Mouse (Mus musculus): Measurements from ENCODE around the gene Aldh1l1. TPM values are rescaled to one million over a fixed set of nuclear protein-coding genes. Genes with fewer than 3 reads are reported as not detected.

The Aldh1l1 gene
- polyA plus RNA-seq, 2 experiments: 1.5 to 2.1 TPM

GRCm38 (mm10) chr6:90575261-90575715 is 89.1 kb downstream of the Aldh1l1 start:
- H3K4me2 ChIP-seq (replicated peaks; ENCODE audit: low read depth, low read length, severe bottlenecking): no peak overlapping the region
- no peak for TF ChIP-seq POLR2A (IDR thresholded peaks at IDR 0.05; ENCODE audit: borderline replicate concordance, extremely low read depth, insufficient read depth, insufficient read length)
- no peak overlapping the region for H3K9ac ChIP-seq (ENCODE audit: low read depth, low read length, severe bottlenecking)
- H3K4me1 ChIP-seq (ENCODE audit: control insufficient read depth, insufficient read depth, low read length): peaks cover 3% of the 10 kb centered on the region; the same call in 1 of the 2 replicates
- no peak overlapping the region for H3K27ac ChIP-seq (replicated peaks; ENCODE audit: low read depth, low read length)
- WGBS: 43% methylated on average over 3 of the region's 3 CpGs
- peak; percentile 45; the same call in 1 of the 2 replicates for ATAC-seq (ENCODE audit: low FRiP score, low read depth)
- DNase-seq (ENCODE audit: low spot score): peak; percentile 77
- no peaks in the 10 kb centered on the region for H3K27me3 ChIP-seq (ENCODE audit: control insufficient read depth, insufficient read depth, low read length)
- H3K36me3 ChIP-seq (ENCODE audit: control insufficient read depth, insufficient read depth, low read length): no peaks in the 10 kb centered on the region
- no peaks in the 10 kb centered on the region for H3K9me3 ChIP-seq (ENCODE audit: control insufficient read depth, low read length)
- H3K4me3 ChIP-seq (replicated peaks; ENCODE audit: low read length): no peak overlapping the region

DNA sequence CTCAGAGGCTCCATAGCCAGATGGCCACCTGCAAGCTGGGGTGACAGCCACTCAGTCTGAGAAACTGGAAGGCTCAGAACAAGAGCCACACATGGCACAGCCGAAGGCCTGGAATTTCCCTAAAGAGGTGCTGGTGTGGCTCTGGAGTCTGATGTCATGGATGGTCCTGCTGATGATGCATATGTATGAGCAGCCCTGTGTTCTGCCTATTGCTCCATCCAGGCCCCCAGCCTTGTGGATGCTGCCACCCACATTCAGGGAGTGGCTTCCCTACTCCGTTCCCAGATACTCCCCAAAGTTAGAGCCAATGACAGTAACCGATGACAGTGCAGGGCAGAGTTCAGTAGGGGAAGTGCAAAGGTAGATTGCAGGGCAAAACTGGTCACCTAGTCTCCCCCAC is 91.9 kb downstream of the Aldh1l1 start:
- WGBS: 39% methylated on average over 3 of the region's 3 CpGs
- Histone ChIP-seq H3K36me3 (ENCODE audit: control insufficient read depth, insufficient read depth, low read length) (no peaks in the 10 kb centered on the region), H3K9ac (ENCODE audit: low read depth, low read length, severe bottlenecking) (no peak overlapping the region), H3K4me3 (replicated peaks; ENCODE audit: low read length) (no peak overlapping the region), H3K27ac (replicated peaks; ENCODE audit: low read depth, low read length) (no peak overlapping the region), H3K27me3 (ENCODE audit: control insufficient read depth, insufficient read depth, low read length) (no peaks in the 10 kb centered on the region), H3K4me1 (ENCODE audit: control insufficient read depth, insufficient read depth, low read length) (no peaks in the 10 kb centered on the region), H3K9me3 (ENCODE audit: control insufficient read depth, low read length) (no peaks in the 10 kb centered on the region), H3K4me2 (replicated peaks; ENCODE audit: low read depth, low read length, severe bottlenecking) (no peak overlapping the region)
- DNase-seq (ENCODE audit: low spot score) (no peak), ATAC-seq (ENCODE audit: low FRiP score, low read depth) (no peak)
- no peak for TF ChIP-seq POLR2A (IDR thresholded peaks at IDR 0.05; ENCODE audit: borderline replicate concordance, extremely low read depth, insufficient read depth, insufficient read length)

GRCm38 (mm10) chr6:90582331-90582730 is 96.1 kb downstream of the Aldh1l1 start:
- Histone ChIP-seq H3K9ac (ENCODE audit: low read depth, low read length, severe bottlenecking) (no peak overlapping the region), H3K4me1 (ENCODE audit: control insufficient read depth, insufficient read depth, low read length) (no peaks in the 10 kb centered on the region), H3K27me3 (ENCODE audit: control insufficient read depth, insufficient read depth, low read length) (no peaks in the 10 kb centered on the region), H3K9me3 (ENCODE audit: control insufficient read depth, low read length) (no peaks in the 10 kb centered on the region), H3K27ac (replicated peaks; ENCODE audit: low read depth, low read length) (no peak overlapping the region), H3K4me2 (replicated peaks; ENCODE audit: low read depth, low read length, severe bottlenecking) (no peak overlapping the region), H3K36me3 (ENCODE audit: control insufficient read depth, insufficient read depth, low read length) (no peaks in the 10 kb centered on the region), H3K4me3 (replicated peaks; ENCODE audit: low read length) (no peak overlapping the region)
- ATAC-seq (ENCODE audit: low FRiP score, low read depth) (no peak), DNase-seq (ENCODE audit: low spot score) (no peak)
- WGBS: 79% methylated on average over 2 of the region's 2 CpGs
- TF ChIP-seq POLR2A (IDR thresholded peaks at IDR 0.05; ENCODE audit: borderline replicate concordance, extremely low read depth, insufficient read depth, insufficient read length): no peak

DNA sequence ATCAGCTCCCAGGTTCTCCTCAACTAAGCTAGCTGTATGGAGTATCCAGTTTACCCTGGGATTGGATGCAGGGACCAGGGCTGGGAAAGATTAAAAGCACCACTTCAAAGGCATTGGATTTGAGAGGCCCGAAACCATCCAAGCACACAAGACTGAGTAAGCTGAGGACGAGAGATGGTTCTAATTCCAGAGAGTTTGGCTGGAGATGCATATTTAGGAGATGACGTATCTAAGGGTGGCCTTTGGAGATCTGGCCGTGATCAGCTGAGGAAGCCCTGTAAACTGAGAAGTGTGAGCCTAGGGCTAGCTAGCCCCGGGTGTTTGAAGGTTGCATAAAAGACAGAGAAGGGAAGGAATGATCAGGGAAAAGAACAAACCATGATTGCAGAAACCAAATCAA is 101.9 kb downstream of the Aldh1l1 start:
- Histone ChIP-seq H3K27ac (replicated peaks; ENCODE audit: low read depth, low read length) (no peak overlapping the region), H3K9me3 (ENCODE audit: control insufficient read depth, low read length) (no peaks in the 10 kb centered on the region), H3K4me2 (replicated peaks; ENCODE audit: low read depth, low read length, severe bottlenecking) (no peak overlapping the region), H3K4me1 (ENCODE audit: control insufficient read depth, insufficient read depth, low read length) (no peaks in the 10 kb centered on the region), H3K4me3 (replicated peaks; ENCODE audit: low read length) (no peak overlapping the region), H3K36me3 (ENCODE audit: control insufficient read depth, insufficient read depth, low read length) (no peaks in the 10 kb centered on the region), H3K27me3 (ENCODE audit: control insufficient read depth, insufficient read depth, low read length) (no peaks in the 10 kb centered on the region), H3K9ac (ENCODE audit: low read depth, low read length, severe bottlenecking) (no peak overlapping the region)
- 32% methylated on average over 5 of the region's 5 CpGs for WGBS
- ATAC-seq (ENCODE audit: low FRiP score, low read depth) (no peak), DNase-seq (ENCODE audit: low spot score) (peak; percentile 16)
- TF ChIP-seq POLR2A (IDR thresholded peaks at IDR 0.05; ENCODE audit: borderline replicate concordance, extremely low read depth, insufficient read depth, insufficient read length): no peak

DNA sequence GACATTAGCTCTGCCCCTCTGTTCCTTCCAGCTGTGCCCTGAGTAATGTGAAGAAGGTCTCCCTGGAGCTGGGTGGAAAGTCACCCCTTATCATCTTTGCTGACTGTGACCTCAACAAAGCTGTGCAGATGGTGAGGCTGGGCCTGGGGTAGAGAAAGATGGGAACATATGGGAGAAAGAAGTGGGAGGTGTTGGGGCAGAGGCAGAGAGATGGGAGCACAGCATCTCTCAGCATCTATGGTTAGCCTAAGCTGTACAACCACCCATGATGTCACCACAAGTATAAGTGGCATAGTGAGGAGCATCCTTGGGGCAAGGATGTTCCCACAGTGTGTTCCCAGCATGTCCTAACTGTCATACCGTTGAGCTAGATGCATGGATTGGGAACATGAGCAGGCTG is 104.5 kb downstream of the Aldh1l1 start:
- no peak overlapping the region for H3K9ac ChIP-seq (ENCODE audit: low read depth, low read length, severe bottlenecking)
- no peak overlapping the region for H3K4me2 ChIP-seq (replicated peaks; ENCODE audit: low read depth, low read length, severe bottlenecking)
- WGBS: 67% methylated on average over 1 of the region's 1 CpGs
- TF ChIP-seq POLR2A (IDR thresholded peaks at IDR 0.05; ENCODE audit: borderline replicate concordance, extremely low read depth, insufficient read depth, insufficient read length): no peak
- H3K27me3 ChIP-seq (ENCODE audit: control insufficient read depth, insufficient read depth, low read length): no peaks in the 10 kb centered on the region
- no peak overlapping the region for H3K4me3 ChIP-seq (replicated peaks; ENCODE audit: low read length)
- ATAC-seq (ENCODE audit: low FRiP score, low read depth) (no peak), DNase-seq (ENCODE audit: low spot score) (no peak)
- no peaks in the 10 kb centered on the region for H3K4me1 ChIP-seq (ENCODE audit: control insufficient read depth, insufficient read depth, low read length)
- H3K36me3 ChIP-seq (ENCODE audit: control insufficient read depth, insufficient read depth, low read length): no peaks in the 10 kb centered on the region
- H3K9me3 ChIP-seq (ENCODE audit: control insufficient read depth, low read length): 0 out of 2 replicates have a peak, but pooled peaks cover 4% of the 10 kb centered on the region
- H3K27ac ChIP-seq (replicated peaks; ENCODE audit: low read depth, low read length): no peak overlapping the region

DNA sequence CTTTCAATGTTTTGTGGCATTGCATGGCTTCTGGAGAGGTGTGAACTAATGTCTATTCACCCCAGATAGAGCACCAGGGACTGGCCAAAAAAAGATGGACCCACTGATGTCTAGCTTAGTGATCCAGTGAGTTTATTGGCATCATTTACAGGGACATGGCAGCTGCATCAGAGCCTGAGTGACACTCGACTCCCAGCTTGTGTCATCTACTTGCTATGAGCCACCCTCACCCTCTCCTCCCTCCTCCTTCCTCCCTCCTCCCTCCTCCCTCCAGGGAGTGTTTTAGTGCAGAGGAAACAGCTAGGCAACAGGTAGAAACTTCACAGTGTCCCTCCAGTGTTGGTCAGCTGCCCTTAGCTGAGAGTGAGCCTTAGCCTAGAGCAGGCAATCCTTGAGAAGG is 108.7 kb downstream of the Aldh1l1 start:
- DNase-seq (ENCODE audit: low spot score): no peak
- no peaks in the 10 kb centered on the region for H3K27me3 ChIP-seq (ENCODE audit: control insufficient read depth, insufficient read depth, low read length)
- ATAC-seq (ENCODE audit: low FRiP score, low read depth): no peak
- no peak overlapping the region for H3K4me2 ChIP-seq (replicated peaks; ENCODE audit: low read depth, low read length, severe bottlenecking)
- H3K9me3 ChIP-seq (ENCODE audit: control insufficient read depth, low read length): 0 out of 2 replicates have a peak, but pooled peaks cover 4% of the 10 kb centered on the region
- no peaks in the 10 kb centered on the region for H3K36me3 ChIP-seq (ENCODE audit: control insufficient read depth, insufficient read depth, low read length)
- 61% methylated on average over 1 of the region's 1 CpGs for WGBS
- H3K27ac ChIP-seq (replicated peaks; ENCODE audit: low read depth, low read length): no peak overlapping the region
- no peak overlapping the region for H3K9ac ChIP-seq (ENCODE audit: low read depth, low read length, severe bottlenecking)
- no peak for TF ChIP-seq POLR2A (IDR thresholded peaks at IDR 0.05; ENCODE audit: borderline replicate concordance, extremely low read depth, insufficient read depth, insufficient read length)
- no peaks in the 10 kb centered on the region for H3K4me1 ChIP-seq (ENCODE audit: control insufficient read depth, insufficient read depth, low read length)
- no peak overlapping the region for H3K4me3 ChIP-seq (replicated peaks; ENCODE audit: low read length)
